Mouse (Mus musculus): ENCODE measurements around the gene B3glct.

The B3glct gene

GRCm38 (mm10) chr5:149702770-149703169, 24.7 kb downstream of the B3glct start:
- CTCF ChIA-PET, result interaction anchor here (0.6 to 1.8 kb wide), 11 partner anchors 10 to 313 kb away, joined by 3 to 13 read pairs (median 4); partner anchors contain the start of gene B3glct (in 2 of the 4)
- POLR2A ChIA-PET, result interaction anchor here in 2 of 4 experiments (0.9 to 1.8 kb wide), 3 partner anchors 54 to 96 kb away, joined by 3 to 4 read pairs (median 4); partner anchors contain the start of gene Hsph1 (in 1 of the 2)

- ChIA-PET POLR2A (no interaction called here), CTCF (no interaction called here)
Measured at GRCm38 (mm10) chr5:149711545-149711944, 33.5 kb downstream of the B3glct start.

GRCm38 (mm10) chr5:149713170-149713774, 35.2 kb downstream of the B3glct start:
- ChIA-PET POLR2A (interaction anchor here in 2 of 4 experiments (0.6 to 0.9 kb wide), 2 partner anchors 84 to 192 kb away, joined by 3 read pairs; no protein-coding TSS in a partner anchor), CTCF (interaction anchor here in 2 of 4 experiments (0.6 to 1.7 kb wide), 11 partner anchors 8 to 345 kb away, joined by 3 to 5 read pairs (median 3); no protein-coding TSS in a partner anchor)

GRCm38 (mm10) chr5:149713834-149714233, 35.8 kb downstream of the B3glct start:
- POLR2A ChIA-PET, result interaction anchor here in 2 of 4 experiments (0.6 to 0.7 kb wide), 2 partner anchors 193 to 194 kb away, joined by 3 to 7 read pairs; no protein-coding TSS in a partner anchor
- CTCF ChIA-PET, result interaction anchor here (0.5 to 1.7 kb wide), 17 partner anchors 8 to 554 kb away, joined by 3 to 8 read pairs (median 3); no protein-coding TSS in a partner anchor

GRCm38 (mm10) chr5:149715571-149716328, 37.7 kb downstream of the B3glct start:
- POLR2A ChIA-PET, result interaction anchor here in 2 of 4 experiments (0.5 to 1.0 kb wide), 9 partner anchors 8 to 1316 kb away, joined by 3 to 4 read pairs (median 3); no protein-coding TSS in a partner anchor
- CTCF ChIA-PET, result interaction anchor here in 3 of 4 experiments (0.5 to 1.1 kb wide), 8 partner anchors 22 to 342 kb away, joined by 3 to 6 read pairs (median 3); no protein-coding TSS in a partner anchor

GRCm38 (mm10) chr5:149716329-149716690, 38.3 kb downstream of the B3glct start:
- ChIA-PET CTCF (interaction anchor here in 3 of 4 experiments (0.6 to 1.1 kb wide), 6 partner anchors 22 to 341 kb away, joined by 3 to 5 read pairs (median 3); no protein-coding TSS in a partner anchor), POLR2A (interaction anchor here in 2 of 4 experiments (0.5 to 1.0 kb wide), 6 partner anchors 9 to 1077 kb away, joined by 3 to 4 read pairs (median 3); no protein-coding TSS in a partner anchor)

GRCm38 (mm10) chr5:149731776-149732175, 53.7 kb downstream of the B3glct start:
- POLR2A ChIA-PET, result interaction anchor here in 1 of 4 experiments (1.1 kb wide), 1 partner anchor 112 kb away, joined by 4 read pairs; no protein-coding TSS in a partner anchor

GRCm38 (mm10) chr5:149737210-149737609, 59.2 kb downstream of the B3glct start:
- CTCF ChIA-PET, result no interaction called here

More at GRCm38 (mm10) chr5:149731776-149732175, 53.7 kb downstream of the B3glct start:
- CTCF ChIA-PET, result no interaction called here

GRCm38 (mm10) chr5:149740145-149740544, 62.1 kb downstream of the B3glct start:
- ChIA-PET POLR2A (interaction anchor here in 1 of 4 experiments (0.9 kb wide), 1 partner anchor 10 kb away, joined by 3 read pairs; no protein-coding TSS in a partner anchor), CTCF (interaction anchor here in 3 of 4 experiments (0.6 to 1.2 kb wide), 6 partner anchors 26 to 378 kb away, joined by 3 to 4 read pairs (median 3); partner anchors contain the start of gene B3glct (in 1 of the 3))

More at GRCm38 (mm10) chr5:149737210-149737609, 59.2 kb downstream of the B3glct start:
- POLR2A ChIA-PET, result no interaction called here

- ChIA-PET POLR2A (no interaction called here), CTCF (interaction anchor here in 3 of 4 experiments (0.7 to 1.2 kb wide), 5 partner anchors 11 to 379 kb away, joined by 3 to 4 read pairs (median 3); partner anchors contain the start of gene B3glct (in 1 of the 3))
Measured at GRCm38 (mm10) chr5:149740703-149741102, 62.7 kb downstream of the B3glct start.

GRCm38 (mm10) chr5:149742286-149742685, 64.3 kb downstream of the B3glct start:
- POLR2A ChIA-PET, result interaction anchor here in 1 of 4 experiments (0.5 kb wide), 1 partner anchor 88 kb away, joined by 7 read pairs; no protein-coding TSS in a partner anchor
- CTCF ChIA-PET, result no interaction called here

- ChIA-PET CTCF (interaction anchor here in 2 of 4 experiments (0.6 to 1.3 kb wide), 6 partner anchors 16 to 437 kb away, joined by 3 to 5 read pairs (median 3); no protein-coding TSS in a partner anchor), POLR2A (interaction anchor here in 1 of 4 experiments (0.7 kb wide), 1 partner anchor 62 kb away, joined by 4 read pairs; no protein-coding TSS in a partner anchor)
Measured at GRCm38 (mm10) chr5:149745079-149745478, 67.0 kb downstream of the B3glct start.

- POLR2A ChIA-PET, result interaction anchor here in 3 of 4 experiments (0.5 to 1.2 kb wide), 7 partner anchors 14 to 693 kb away, joined by 3 to 5 read pairs (median 3); no protein-coding TSS in a partner anchor
- CTCF ChIA-PET, result interaction anchor here (0.6 to 1.1 kb wide), 16 partner anchors 14 to 771 kb away, joined by 3 to 5 read pairs (median 4); no protein-coding TSS in a partner anchor
Measured at GRCm38 (mm10) chr5:149748640-149749580, 70.9 kb downstream of the B3glct start.

GRCm38 (mm10) chr5:149751861-149752260, 73.8 kb downstream of the B3glct start:
- CTCF ChIA-PET, result interaction anchor here (0.6 to 1.0 kb wide), 7 partner anchors 11 to 1979 kb away, joined by 3 to 7 read pairs (median 3); no protein-coding TSS in a partner anchor
- POLR2A ChIA-PET, result interaction anchor here in 2 of 4 experiments (0.6 to 1.4 kb wide), 6 partner anchors 10 to 921 kb away, joined by 3 to 4 read pairs (median 3); no protein-coding TSS in a partner anchor

- CTCF ChIA-PET, result interaction anchor here in 1 of 4 experiments (0.6 kb wide), 1 partner anchor 732 kb away, joined by 4 read pairs; no protein-coding TSS in a partner anchor
- POLR2A ChIA-PET, result no interaction called here
Measured at GRCm38 (mm10) chr5:149753073-149753472, 75.0 kb downstream of the B3glct start.

- CTCF ChIA-PET, result interaction anchor here in 1 of 4 experiments (0.7 kb wide), 1 partner anchor 130 kb away, joined by 6 read pairs; no protein-coding TSS in a partner anchor
- POLR2A ChIA-PET, result no interaction called here
Measured at GRCm38 (mm10) chr5:149767116-149767515, 89.1 kb downstream of the B3glct start.

- ChIA-PET POLR2A (interaction anchor here in 1 of 4 experiments (0.7 kb wide), 1 partner anchor 604 kb away, joined by 3 read pairs; no protein-coding TSS in a partner anchor), CTCF (no interaction called here)
Measured at GRCm38 (mm10) chr5:149767651-149768301, 89.7 kb downstream of the B3glct start.
